Mouse (Mus musculus) urinary bladder, postnatal 36 days (tissue): ENCODE results near the gene Crocc.

Experiments used
- DNase-seq, 2 experiments: peaks; one replicate each; pipeline ENCODE4 v3.0.0; 2022; ENCODE audit warnings: low spot score in 2 of 2, mixed read lengths in 1 of 2

The Crocc gene

DNA sequence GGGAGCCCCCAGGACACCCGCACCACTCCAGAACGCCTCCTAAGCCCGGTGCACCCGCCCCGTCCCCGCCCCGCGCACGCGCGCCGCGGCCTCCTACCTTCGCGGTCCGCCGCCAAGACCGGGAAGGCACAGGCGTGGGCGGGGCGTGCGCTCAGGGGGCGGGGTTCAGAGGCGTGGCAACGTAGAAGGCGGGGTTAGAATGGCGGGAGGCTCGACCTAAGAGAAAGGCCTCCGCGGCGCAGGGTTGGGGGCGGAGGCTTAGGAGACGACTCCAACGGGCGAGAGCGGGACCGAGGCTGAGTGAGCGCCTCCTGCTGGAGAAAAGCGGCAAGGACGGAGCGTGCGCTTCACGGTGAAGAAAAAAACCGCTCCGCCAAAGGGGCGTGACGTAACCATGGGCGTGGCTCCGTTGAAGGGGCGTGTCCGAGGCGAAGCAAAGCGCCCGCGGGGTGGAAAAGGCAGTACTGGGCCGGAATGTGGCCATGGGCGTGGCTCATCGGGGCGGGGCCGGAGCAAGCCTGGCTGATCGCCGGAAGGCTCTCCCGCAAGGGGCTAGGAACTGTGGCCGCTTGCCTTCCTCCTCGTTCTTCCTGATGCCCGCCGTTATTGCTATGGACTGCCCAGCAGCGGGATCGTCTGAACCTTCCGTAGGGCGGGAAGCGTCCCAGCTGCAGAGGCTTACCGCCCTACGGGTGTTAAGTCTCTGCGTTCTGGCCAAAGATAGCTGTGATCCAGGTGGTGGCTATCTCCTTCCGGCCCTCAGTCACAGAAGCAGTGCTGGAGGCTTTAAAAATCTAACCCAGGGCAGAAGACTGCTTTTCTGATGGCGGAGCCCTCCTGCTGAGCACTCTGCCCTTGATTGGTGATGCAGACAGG lies at the start of gene Crocc:
Gene Crocc (minus strand): TSS at position 125 of the 876 bp plus-strand sequence.
- peak; percentile 99 to 100 for DNase-seq

- no peak for DNase-seq
These were observed 47.9 kb upstream of the Crocc start for GRCm38 (mm10) chr4:141108196-141108732.

GRCm38 (mm10) chr4:141106526-141107183 lies 46.3 kb upstream of the Crocc start:
- DNase-seq = no peak

GRCm38 (mm10) chr4:141101855-141102254 lies 41.5 kb upstream of the Crocc start:
- DNase-seq = no peak

- no peak for DNase-seq
These were observed 40.9 kb upstream of the Crocc start for GRCm38 (mm10) chr4:141101291-141101690.

- no peak for DNase-seq
These were observed 39.6 kb upstream of the Crocc start for GRCm38 (mm10) chr4:141099956-141100355.

- DNase-seq = no peak
These were observed 38.6 kb upstream of the Crocc start for GRCm38 (mm10) chr4:141098935-141099334.

GRCm38 (mm10) chr4:141096710-141097109 lies 36.4 kb upstream of the Crocc start:
- DNase-seq = no peak

DNA sequence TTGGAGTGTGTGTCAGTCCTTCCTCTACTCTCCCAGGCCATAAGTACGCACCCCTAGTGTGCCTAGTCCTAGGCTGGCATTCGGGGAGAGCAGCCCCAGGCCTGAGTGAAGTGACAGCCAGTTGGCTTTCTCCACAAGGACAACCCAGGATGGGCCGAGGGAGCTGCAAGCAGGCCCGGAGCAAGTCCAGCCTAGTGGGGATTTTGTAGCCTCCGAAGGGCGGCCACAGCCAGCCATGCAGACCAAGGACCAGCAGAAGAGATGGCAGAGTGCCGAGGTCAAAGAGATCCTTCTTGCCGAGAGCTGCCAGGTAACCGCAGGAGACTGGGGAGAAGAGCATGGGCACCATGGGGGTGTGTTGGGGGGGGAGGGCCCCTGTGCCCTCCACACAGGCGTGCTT lies 34.7 kb upstream of the Crocc start:
- DNase-seq = no peak

DNA sequence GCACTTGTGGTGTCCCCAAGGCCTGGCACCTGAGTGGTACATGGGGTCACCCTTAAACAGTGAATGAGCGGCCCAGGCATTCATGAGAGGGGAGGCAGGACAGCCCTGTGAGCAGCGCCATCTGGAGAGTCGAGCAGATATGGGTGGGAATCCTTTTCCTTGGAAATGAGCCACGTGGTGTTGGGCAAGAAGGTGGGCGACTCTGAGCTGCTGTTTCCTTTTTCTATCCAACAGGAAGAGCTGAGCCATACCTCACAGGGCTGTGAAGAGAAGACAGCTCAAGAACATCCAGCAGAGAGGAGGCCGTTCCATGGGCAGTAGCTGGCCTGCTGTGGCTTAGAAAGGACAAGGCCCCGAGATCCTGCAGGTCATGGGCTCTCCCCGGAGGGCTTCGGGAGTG lies 28.4 kb upstream of the Crocc start:
- no peak for DNase-seq

GRCm38 (mm10) chr4:141088033-141088432 lies 27.7 kb upstream of the Crocc start, which contains the start of gene Spata21:
Gene Spata21 (plus strand): TSS chr4:141088333.
- no peak for DNase-seq

GRCm38 (mm10) chr4:141086862-141087261 lies 26.5 kb upstream of the Crocc start:
- no peak for DNase-seq

DNA sequence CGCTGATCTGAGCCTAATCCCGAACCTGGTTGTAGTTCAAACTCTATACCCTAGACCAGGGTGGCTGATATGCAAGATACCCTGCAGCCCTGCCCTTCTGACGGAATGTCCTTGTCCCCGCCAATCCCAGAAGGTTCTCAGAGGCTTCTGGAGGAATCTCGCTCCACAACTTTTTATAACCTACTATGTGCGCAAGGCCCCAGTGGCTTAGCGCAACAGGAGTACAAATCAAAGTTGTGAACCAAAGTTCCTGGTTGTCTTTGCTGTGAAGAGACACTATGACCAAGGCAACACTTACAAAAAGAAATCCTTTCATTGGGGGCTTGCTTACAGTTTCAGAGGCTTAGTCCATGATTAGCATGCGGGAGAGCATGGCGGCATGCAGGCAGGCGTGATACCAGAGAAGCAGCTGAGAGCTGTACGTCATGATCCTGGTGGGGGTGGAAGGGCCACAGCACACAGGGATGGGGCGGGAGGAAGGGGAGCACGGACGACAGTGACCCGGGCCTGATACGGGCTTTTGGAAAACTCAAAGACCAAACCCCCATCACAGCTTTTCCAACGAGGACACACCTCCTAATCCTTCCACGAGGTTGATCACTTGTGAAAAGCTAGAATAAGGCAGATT lies 18.3 kb upstream of the Crocc start:
- DNase-seq = no peak

GRCm38 (mm10) chr4:141077681-141078509 lies 17.5 kb upstream of the Crocc start, which contains the start of gene Necap2:
Gene Necap2 (minus strand): TSS chr4:141078357.
- DNase-seq = peak; percentile 90 to 94

DNA sequence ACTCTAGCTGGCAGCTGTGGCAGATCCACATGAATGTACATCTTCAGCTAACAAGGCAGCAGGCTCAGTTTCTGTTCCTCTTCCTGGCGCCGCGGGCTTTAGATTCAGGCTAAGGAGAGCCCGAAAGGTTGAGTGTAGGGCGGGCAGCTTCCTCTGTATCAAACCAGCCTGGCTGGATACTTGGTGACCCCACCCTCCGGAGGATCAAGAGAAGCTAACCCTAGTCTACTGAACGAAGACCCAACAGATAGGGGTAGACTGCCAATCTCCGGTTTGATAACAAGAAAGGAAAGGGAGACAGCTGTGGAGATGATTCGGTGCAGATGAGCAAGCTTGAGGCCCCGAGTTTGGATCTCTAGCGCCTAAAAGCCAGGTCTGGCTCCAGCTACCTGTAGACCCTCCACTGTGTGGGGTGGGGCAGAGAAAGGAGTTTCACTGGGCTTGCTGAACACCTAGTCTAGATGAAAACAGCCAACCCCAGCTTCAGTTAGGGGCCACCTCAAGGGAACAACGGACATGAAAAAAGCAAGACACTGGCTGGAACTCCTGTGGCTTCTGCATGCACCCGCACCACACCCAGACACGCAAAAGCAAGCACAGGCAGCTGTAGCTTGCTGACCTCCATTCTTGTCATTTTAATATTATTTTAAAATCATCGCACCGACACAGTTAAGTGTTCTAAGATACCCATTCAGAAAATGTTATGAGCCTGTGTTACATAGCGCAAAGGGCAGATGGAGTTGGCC lies 16.6 kb upstream of the Crocc start:
- DNase-seq = no peak

- no peak for DNase-seq
These were observed 13.8 kb upstream of the Crocc start for GRCm38 (mm10) chr4:141074109-141074508.

GRCm38 (mm10) chr4:141073661-141074060 lies 13.3 kb upstream of the Crocc start:
- peak in 1 of 2 experiments; percentile 51 for DNase-seq

DNA sequence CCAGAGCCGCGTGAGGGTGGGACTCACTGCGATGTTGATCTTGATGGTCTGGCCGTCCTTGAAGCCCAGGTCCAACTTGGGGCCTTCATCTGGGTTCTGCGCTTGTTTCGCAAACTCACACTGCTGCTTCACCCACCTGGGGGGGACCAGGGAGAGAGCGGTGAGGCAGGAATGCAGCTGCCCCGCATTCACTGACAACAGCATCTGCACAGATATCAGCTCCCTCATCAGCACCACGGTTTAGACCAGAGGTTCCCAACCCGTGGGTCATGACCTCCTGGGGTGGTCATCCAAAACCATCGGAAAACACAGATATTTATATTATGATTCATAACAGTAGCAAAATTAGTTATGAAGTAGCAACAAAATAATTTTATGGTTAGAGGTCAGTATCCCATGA lies 12.2 kb upstream of the Crocc start:
- no peak for DNase-seq

GRCm38 (mm10) chr4:141069731-141070130 lies 9.4 kb upstream of the Crocc start:
- peak in 1 of 2 experiments; percentile 36 for DNase-seq

DNA sequence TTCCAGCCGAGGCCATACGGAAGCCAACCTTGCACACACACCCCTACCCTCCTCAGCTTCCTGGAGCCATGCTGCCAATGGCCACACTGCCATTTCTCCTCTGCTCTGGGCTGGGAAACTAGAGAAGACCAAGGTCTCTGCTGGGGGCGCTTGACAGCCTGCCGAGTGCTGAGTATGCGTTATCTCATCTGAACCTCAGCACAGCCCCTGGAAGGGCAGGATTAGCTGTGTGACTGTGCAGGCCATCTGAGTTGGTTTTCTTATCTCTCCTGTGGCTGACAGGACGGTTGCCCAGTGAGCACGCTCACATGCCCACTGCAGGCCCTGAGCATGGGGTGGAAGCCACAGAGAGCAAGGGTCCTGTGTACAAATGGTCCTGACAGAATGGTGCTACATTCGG lies 8.3 kb upstream of the Crocc start:
- DNase-seq = no peak
